Mouse (Mus musculus): ENCODE measurements around the gene Gm20388. TPM values are rescaled to one million over a fixed set of nuclear protein-coding genes. Genes with fewer than 3 reads are reported as not detected.
A peak's percentile ranks its signal among the peaks of the same experiment; 100 is the strongest.

Gene Gm20388
- polyA plus RNA-seq, 1 experiment from 2014 or later = not detected

DNA sequence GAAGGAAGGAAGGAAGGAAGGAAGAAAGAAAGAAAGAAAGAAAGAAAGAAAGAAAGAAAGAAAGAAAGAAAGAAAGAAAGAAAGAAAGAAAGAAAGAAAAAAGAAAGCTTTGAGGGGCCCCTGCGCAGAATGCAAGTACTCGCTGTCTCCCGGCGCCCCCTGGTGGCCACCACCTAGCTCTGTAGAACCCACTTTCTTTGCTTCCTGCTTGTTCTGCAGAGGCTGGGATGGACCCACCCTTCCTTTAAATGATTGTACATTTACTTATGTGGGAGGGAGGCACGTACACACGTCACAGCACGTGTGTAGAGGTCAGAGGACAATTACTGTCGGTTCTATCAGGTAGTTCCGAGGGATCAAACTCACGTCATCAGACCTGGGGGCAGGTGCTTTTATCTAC is 167.4 kb downstream of the Gm20388 start:
- H3K27ac ChIP-seq = no peak overlapping the region
- no peak for ATAC-seq (ENCODE audit: low FRiP score)
- H3K4me3 ChIP-seq (replicated peaks; ENCODE audit: low read length) = no peak overlapping the region
- H3K4me2 ChIP-seq (replicated peaks) = no peak overlapping the region
- H3K27me3 ChIP-seq (ENCODE audit: control insufficient read depth, insufficient read depth, low read length) = no peaks in the 10 kb centered on the region
- peak; percentile 84 for DNase-seq (ENCODE audit: low spot score)
- WGBS = 19% methylated on average over 10 of the region's 10 CpGs
- H3K9me3 ChIP-seq (ENCODE audit: control insufficient read depth, low read length) = no peaks in the 10 kb centered on the region
- no peaks in the 10 kb centered on the region for H3K4me1 ChIP-seq (replicated peaks; ENCODE audit: control insufficient read depth, insufficient read depth, low read length)
- peaks cover 30% of the 10 kb centered on the region for H3K36me3 ChIP-seq (replicated peaks; ENCODE audit: control insufficient read depth, insufficient read depth)
- no peak overlapping the region for H3K9ac ChIP-seq

GRCm38 (mm10) chr8:120079361-120079760 is 168.7 kb downstream of the Gm20388 start:
- no peak overlapping the region for H3K9ac ChIP-seq
- 56% methylated on average over 5 of the region's 5 CpGs for WGBS
- no peak overlapping the region for H3K4me3 ChIP-seq (replicated peaks; ENCODE audit: low read length)
- H3K36me3 ChIP-seq (replicated peaks; ENCODE audit: control insufficient read depth, insufficient read depth) = peaks cover 40% of the 10 kb centered on the region
- ATAC-seq (ENCODE audit: low FRiP score) (no peak), DNase-seq (ENCODE audit: low spot score) (no peak)
- no peak overlapping the region for H3K4me2 ChIP-seq (replicated peaks)
- H3K4me1 ChIP-seq (replicated peaks; ENCODE audit: control insufficient read depth, insufficient read depth, low read length) = no peaks in the 10 kb centered on the region
- no peaks in the 10 kb centered on the region for H3K27me3 ChIP-seq (ENCODE audit: control insufficient read depth, insufficient read depth, low read length)
- H3K27ac ChIP-seq = no peak overlapping the region
- H3K9me3 ChIP-seq (ENCODE audit: control insufficient read depth, low read length) = no peaks in the 10 kb centered on the region

GRCm38 (mm10) chr8:120083261-120083660 is 172.6 kb downstream of the Gm20388 start:
- Histone ChIP-seq H3K4me2 (replicated peaks) (no peak overlapping the region), H3K9ac (no peak overlapping the region), H3K9me3 (ENCODE audit: control insufficient read depth, low read length) (no peaks in the 10 kb centered on the region), H3K27ac (no peak overlapping the region), H3K4me1 (replicated peaks; ENCODE audit: control insufficient read depth, insufficient read depth, low read length) (no peaks in the 10 kb centered on the region), H3K36me3 (replicated peaks; ENCODE audit: control insufficient read depth, insufficient read depth) (peaks cover 78% of the 10 kb centered on the region), H3K4me3 (replicated peaks; ENCODE audit: low read length) (no peak overlapping the region), H3K27me3 (ENCODE audit: control insufficient read depth, insufficient read depth, low read length) (no peaks in the 10 kb centered on the region)
- 91% methylated on average over 8 of the region's 8 CpGs for WGBS
- DNase-seq (ENCODE audit: low spot score) = no peak
- ATAC-seq (ENCODE audit: low FRiP score) = no peak

- Histone ChIP-seq H3K9ac (no peak overlapping the region), H3K27ac (no peak overlapping the region), H3K4me2 (replicated peaks) (no peak overlapping the region), H3K9me3 (ENCODE audit: control insufficient read depth, low read length) (no peaks in the 10 kb centered on the region), H3K27me3 (ENCODE audit: control insufficient read depth, insufficient read depth, low read length) (no peaks in the 10 kb centered on the region), H3K4me1 (replicated peaks; ENCODE audit: control insufficient read depth, insufficient read depth, low read length) (no peaks in the 10 kb centered on the region), H3K36me3 (replicated peaks; ENCODE audit: control insufficient read depth, insufficient read depth) (peaks cover 86% of the 10 kb centered on the region), H3K4me3 (replicated peaks; ENCODE audit: low read length) (no peak overlapping the region)
- ATAC-seq (ENCODE audit: low FRiP score) (no peak), DNase-seq (ENCODE audit: low spot score) (no peak)
- WGBS = 93% methylated on average over 8 of the region's 8 CpGs
Observed at GRCm38 (mm10) chr8:120084783-120085182, 174.1 kb downstream of the Gm20388 start.

- H3K27ac ChIP-seq = no peak overlapping the region
- H3K36me3 ChIP-seq (replicated peaks; ENCODE audit: control insufficient read depth, insufficient read depth) = peaks cover 78% of the 10 kb centered on the region
- no peak overlapping the region for H3K4me3 ChIP-seq (replicated peaks; ENCODE audit: low read length)
- no peak for DNase-seq (ENCODE audit: low spot score)
- no peaks in the 10 kb centered on the region for H3K9me3 ChIP-seq (ENCODE audit: control insufficient read depth, low read length)
- H3K9ac ChIP-seq = no peak overlapping the region
- H3K4me2 ChIP-seq (replicated peaks) = no peak overlapping the region
- H3K4me1 ChIP-seq (replicated peaks; ENCODE audit: control insufficient read depth, insufficient read depth, low read length) = no peaks in the 10 kb centered on the region
- WGBS = 84% methylated on average over 7 of the region's 7 CpGs
- no peak for ATAC-seq (ENCODE audit: low FRiP score)
- no peaks in the 10 kb centered on the region for H3K27me3 ChIP-seq (ENCODE audit: control insufficient read depth, insufficient read depth, low read length)
Observed at GRCm38 (mm10) chr8:120089511-120089910, 178.9 kb downstream of the Gm20388 start.

DNA sequence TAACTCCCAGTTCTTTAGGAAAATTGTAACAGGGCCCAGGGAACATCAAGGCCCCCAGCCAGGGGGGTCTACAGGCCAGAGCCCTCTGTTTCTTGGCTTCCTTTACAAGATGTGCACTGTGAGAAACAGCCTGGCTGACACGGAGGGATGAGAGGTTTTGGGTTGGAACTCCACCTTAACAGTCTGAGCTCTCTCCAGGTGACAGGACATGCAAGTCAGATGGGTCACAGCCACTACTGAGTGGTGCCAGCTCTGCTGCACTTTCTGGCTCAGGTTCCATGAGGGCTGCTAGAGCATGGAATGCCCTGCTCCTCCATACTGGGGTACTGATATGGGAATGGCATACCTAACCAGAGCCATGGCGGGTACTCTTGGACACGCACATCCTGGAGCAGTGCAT is 180.4 kb downstream of the Gm20388 start:
- Histone ChIP-seq H3K27me3 (ENCODE audit: control insufficient read depth, insufficient read depth, low read length) (no peaks in the 10 kb centered on the region), H3K4me2 (replicated peaks) (no peak overlapping the region), H3K4me3 (replicated peaks; ENCODE audit: low read length) (no peak overlapping the region), H3K9ac (no peak overlapping the region), H3K4me1 (replicated peaks; ENCODE audit: control insufficient read depth, insufficient read depth, low read length) (no peaks in the 10 kb centered on the region), H3K36me3 (replicated peaks; ENCODE audit: control insufficient read depth, insufficient read depth) (peaks cover 63% of the 10 kb centered on the region), H3K9me3 (ENCODE audit: control insufficient read depth, low read length) (no peaks in the 10 kb centered on the region), H3K27ac (no peak overlapping the region)
- ATAC-seq (ENCODE audit: low FRiP score) (no peak), DNase-seq (ENCODE audit: low spot score) (no peak)
- WGBS = 93% methylated on average over 3 of the region's 3 CpGs

DNA sequence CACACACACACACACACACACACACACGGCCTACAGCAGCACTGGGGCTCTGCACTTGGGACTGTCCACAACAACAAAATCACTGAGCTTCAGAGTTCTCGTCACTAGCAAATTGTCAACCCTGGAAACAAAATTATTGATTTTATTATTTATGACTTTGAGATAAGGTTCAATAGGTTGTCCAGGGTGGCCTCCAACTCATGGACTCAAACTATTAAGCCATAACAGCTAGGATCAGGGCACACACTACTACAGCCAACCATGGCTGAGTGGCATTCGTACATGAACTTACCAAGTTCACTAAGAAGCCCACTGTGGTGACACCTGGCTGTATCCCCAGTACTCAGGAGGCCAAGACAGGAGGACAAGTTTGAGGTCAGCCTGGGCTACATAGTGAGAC is 182.5 kb downstream of the Gm20388 start:
- 97% methylated on average over 3 of the region's 3 CpGs for WGBS
- Histone ChIP-seq H3K9ac (no peak overlapping the region), H3K27me3 (ENCODE audit: control insufficient read depth, insufficient read depth, low read length) (no peaks in the 10 kb centered on the region), H3K4me3 (replicated peaks; ENCODE audit: low read length) (no peak overlapping the region), H3K36me3 (replicated peaks; ENCODE audit: control insufficient read depth, insufficient read depth) (peaks cover 43% of the 10 kb centered on the region), H3K4me2 (replicated peaks) (no peak overlapping the region), H3K9me3 (ENCODE audit: control insufficient read depth, low read length) (no peaks in the 10 kb centered on the region), H3K27ac (no peak overlapping the region), H3K4me1 (replicated peaks; ENCODE audit: control insufficient read depth, insufficient read depth, low read length) (no peaks in the 10 kb centered on the region)
- ATAC-seq (ENCODE audit: low FRiP score) = no peak
- DNase-seq (ENCODE audit: low spot score) = no peak

GRCm38 (mm10) chr8:120094801-120095200 is 184.2 kb downstream of the Gm20388 start:
- WGBS = 90% methylated on average over 10 of the region's 10 CpGs
- no peak overlapping the region for H3K4me3 ChIP-seq (replicated peaks; ENCODE audit: low read length)
- no peak for DNase-seq (ENCODE audit: low spot score)
- no peak for ATAC-seq (ENCODE audit: low FRiP score)
- no peak overlapping the region for H3K9ac ChIP-seq
- H3K27me3 ChIP-seq (ENCODE audit: control insufficient read depth, insufficient read depth, low read length) = no peaks in the 10 kb centered on the region
- H3K9me3 ChIP-seq (ENCODE audit: control insufficient read depth, low read length) = no peaks in the 10 kb centered on the region
- H3K4me2 ChIP-seq (replicated peaks) = no peak overlapping the region
- peaks cover 5% of the 10 kb centered on the region; the same call in 1 of the 2 replicates for H3K4me1 ChIP-seq (replicated peaks; ENCODE audit: control insufficient read depth, insufficient read depth, low read length)
- no peak overlapping the region for H3K27ac ChIP-seq
- peaks cover 37% of the 10 kb centered on the region for H3K36me3 ChIP-seq (replicated peaks; ENCODE audit: control insufficient read depth, insufficient read depth)

- 83% methylated on average over 2 of the region's 2 CpGs for WGBS
- H3K9me3 ChIP-seq (ENCODE audit: control insufficient read depth, low read length) = no peaks in the 10 kb centered on the region
- H3K4me2 ChIP-seq (replicated peaks) = no peak overlapping the region
- no peaks in the 10 kb centered on the region for H3K27me3 ChIP-seq (ENCODE audit: control insufficient read depth, insufficient read depth, low read length)
- peaks cover 22% of the 10 kb centered on the region for H3K36me3 ChIP-seq (replicated peaks; ENCODE audit: control insufficient read depth, insufficient read depth)
- ATAC-seq (ENCODE audit: low FRiP score) = no peak
- no peak for DNase-seq (ENCODE audit: low spot score)
- no peak overlapping the region for H3K9ac ChIP-seq
- H3K27ac ChIP-seq = no peak overlapping the region
- no peak overlapping the region for H3K4me3 ChIP-seq (replicated peaks; ENCODE audit: low read length)
- H3K4me1 ChIP-seq (replicated peaks; ENCODE audit: control insufficient read depth, insufficient read depth, low read length) = peaks cover 15% of the 10 kb centered on the region
Observed at GRCm38 (mm10) chr8:120096486-120096885, 185.8 kb downstream of the Gm20388 start.

GRCm38 (mm10) chr8:120100388-120101067 is 189.9 kb downstream of the Gm20388 start:
- 0 out of 2 replicates have a peak, but pooled peaks cover 8% of the 10 kb centered on the region for H3K36me3 ChIP-seq (replicated peaks; ENCODE audit: control insufficient read depth, insufficient read depth)
- peak overlapping the region; percentile 92 for H3K9ac ChIP-seq
- H3K4me1 ChIP-seq (replicated peaks; ENCODE audit: control insufficient read depth, insufficient read depth, low read length) = peaks cover 26% of the 10 kb centered on the region
- DNase-seq (ENCODE audit: low spot score) = no peak
- H3K4me3 ChIP-seq (replicated peaks; ENCODE audit: low read length) = peak overlapping the region; percentile 96
- no peaks in the 10 kb centered on the region for H3K27me3 ChIP-seq (ENCODE audit: control insufficient read depth, insufficient read depth, low read length)
- 11% methylated on average over 13 of the region's 25 CpGs for WGBS
- no peak for ATAC-seq (ENCODE audit: low FRiP score)
- H3K27ac ChIP-seq = peak overlapping the region; percentile 91
- H3K4me2 ChIP-seq (replicated peaks) = peak overlapping the region; percentile 96
- H3K9me3 ChIP-seq (ENCODE audit: control insufficient read depth, low read length) = no peaks in the 10 kb centered on the region
